Mouse (Mus musculus) kidney, adult 2 months (tissue): ENCODE results near the gene Slc26a8.

Experiments used
- CTCF ChIP-seq: fragments of 200-500 bp; conservative IDR thresholded peaks from 2 replicates; pipeline ENCODE4 v1.5.1; 2011; ENCODE audit warnings: low read depth, mild to moderate bottlenecking, control low read depth, low read length, moderate library complexity, mixed read lengths; ENCODE audit not compliant: insufficient read depth, insufficient read length
- POLR2A ChIP-seq: fragments of 200-500 bp; IDR thresholded peaks from one replicate; pipeline ENCODE4 v1.6.1; 2011; ENCODE audit warnings: low read depth, low read length, control low read depth

- TF ChIP-seq CTCF (no peak), POLR2A (no peak)
Observed at GRCm38 (mm10) chr17:28646221-28646620, 43.8 kb downstream of the Slc26a8 start.
